Mouse (Mus musculus): Measurements from ENCODE around the gene Wfdc2. TPM values are rescaled to one million over a fixed set of nuclear protein-coding genes. Genes with fewer than 3 reads are reported as not detected.

Gene Wfdc2
- 1 to 10 TPM in 1 of 2 experiments, not detected in 1; 3.3 TPM for polyA plus RNA-seq (2017; shearing (Covaris generic))

DNA sequence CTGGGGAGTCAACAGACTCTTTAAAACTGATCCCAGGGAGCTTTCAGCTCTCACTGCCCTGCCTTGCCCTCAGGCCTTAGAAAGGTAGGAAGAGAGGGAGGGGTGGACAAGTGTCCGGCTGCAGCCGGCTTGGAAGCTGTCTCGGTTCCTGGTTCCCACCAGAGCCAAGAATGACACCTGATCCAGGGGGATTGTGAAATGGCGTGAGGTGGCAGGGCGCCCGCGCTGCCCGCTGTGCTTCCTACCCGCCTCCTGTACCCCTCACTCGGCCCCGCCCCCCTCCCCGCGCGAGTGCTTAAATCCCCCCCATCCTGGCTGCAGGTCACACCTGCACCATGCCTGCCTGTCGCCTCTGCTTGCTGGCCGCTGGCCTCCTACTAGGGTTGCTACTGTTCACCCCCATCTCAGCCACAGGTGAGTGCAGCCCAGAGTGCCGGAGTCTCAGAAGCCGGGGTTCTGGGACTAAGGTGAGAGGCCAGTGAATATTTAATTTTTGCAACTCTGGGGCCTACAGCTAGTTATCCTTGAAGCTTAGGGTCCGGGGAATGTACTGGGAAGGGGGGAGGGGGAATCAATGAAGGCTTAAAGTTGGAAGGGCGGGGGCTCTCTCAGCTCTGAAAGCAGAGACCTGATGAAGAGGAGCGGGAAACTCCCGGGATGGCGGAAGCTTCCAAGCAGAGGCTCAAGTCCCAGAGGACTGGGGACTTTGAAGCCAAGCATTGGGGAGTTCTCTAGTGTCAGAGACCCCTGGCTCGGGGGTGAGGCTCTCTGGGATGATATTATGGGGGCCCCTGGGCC is at the start of gene Wfdc2:
Wfdc2 (plus strand) TSS at position 23 of the 798 bp plus-strand sequence.

GRCm38 (mm10) chr2:164573359-164573758 is 11.1 kb downstream of the Wfdc2 start, which contains the start of gene Spint3:
TSS of gene Spint3 (minus strand) at chr2:164573459.

DNA sequence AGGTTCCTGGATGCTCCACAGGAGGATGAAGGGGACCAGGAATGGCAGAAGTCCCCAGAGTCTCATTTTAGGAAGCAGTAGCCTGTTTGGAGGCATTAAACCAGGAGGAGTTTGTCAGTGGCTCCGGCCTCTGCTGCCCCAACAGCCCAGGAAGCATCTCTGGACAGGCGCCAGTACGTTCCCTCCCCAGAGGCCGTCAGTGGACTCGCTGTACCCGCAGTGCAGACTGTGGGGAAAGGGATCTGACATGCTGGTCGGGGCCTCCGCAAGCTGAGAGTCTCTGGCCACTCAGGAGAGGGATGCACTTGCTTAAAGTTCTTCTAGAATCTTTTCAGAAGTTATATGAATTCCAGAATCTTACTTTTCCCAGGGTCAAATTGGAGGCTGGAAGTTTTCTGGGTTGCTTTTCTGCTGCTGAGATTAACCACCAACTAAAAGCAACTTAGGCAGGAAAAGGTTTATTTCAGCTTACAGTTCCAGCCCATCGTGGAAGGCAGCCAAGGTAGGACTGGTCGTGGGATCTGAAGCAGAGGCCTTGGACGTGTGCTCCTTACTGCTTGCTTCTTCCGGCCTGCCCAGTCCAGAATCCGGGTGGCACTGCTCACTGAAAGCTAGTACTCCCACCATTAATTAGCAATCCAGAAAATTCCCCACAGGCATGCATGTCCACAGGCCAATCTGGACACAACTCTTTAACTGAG is 23.0 kb downstream of the Wfdc2 start, which contains the start of gene Wfdc6a:
Wfdc6a (minus strand) TSS at position 423 of the 701 bp plus-strand sequence.

DNA sequence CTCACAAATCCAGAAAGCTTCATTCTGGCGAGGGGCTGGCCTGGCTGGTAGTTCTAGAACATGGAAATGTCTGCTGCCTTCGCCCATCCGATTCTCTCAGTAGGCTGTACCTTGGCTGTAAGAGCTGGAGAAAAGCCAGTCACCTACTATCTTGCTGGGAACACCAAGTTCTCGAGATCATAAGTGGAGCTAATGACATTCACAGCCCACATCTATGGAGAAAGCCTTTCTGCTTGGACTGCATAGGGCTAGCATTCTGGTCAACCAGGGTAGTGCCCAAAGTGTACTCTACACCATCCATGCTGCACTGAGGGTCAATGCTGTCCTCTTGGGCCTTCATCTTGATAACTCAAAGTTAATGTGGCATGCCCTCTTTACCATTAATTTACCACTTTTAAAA is 31.3 kb downstream of the Wfdc2 start, which contains the start of gene Eppin:
Eppin (minus strand) TSS at position 101 of the 400 bp plus-strand sequence.

GRCm38 (mm10) chr2:164613471-164613870 is 51.3 kb downstream of the Wfdc2 start, which contains the start of the genes Wfdc6b and Wfdc8:
TSS of gene Wfdc6b (plus strand) at chr2:164613522.
TSS of gene Wfdc8 (minus strand) at chr2:164613626.

Other genes starting within 250 kb of the Wfdc2 start
- gene Svs6, start 245.7 kb upstream of the Wfdc2 start, polyA plus RNA-seq (2017; shearing (Covaris generic)): not detected
- gene Svs5, start 229.7 kb upstream of the Wfdc2 start, polyA plus RNA-seq (2017; shearing (Covaris generic)): under 1 TPM in 1 of 2 experiments, not detected in 1; 0.56 TPM
- 10 to 100 TPM in 1 of 2 experiments, 1 to 10 TPM in 1; 1.5 to 18.8 TPM for gene Slpi, start 173.3 kb upstream of the Wfdc2 start, polyA plus RNA-seq (2017; shearing (Covaris generic))
- under 1 TPM in 1 of 2 experiments, not detected in 1; 0.66 TPM for gene Rbpjl, start 159.3 kb upstream of the Wfdc2 start, polyA plus RNA-seq (2017; shearing (Covaris generic))
- gene Matn4, start 157.3 kb upstream of the Wfdc2 start, polyA plus RNA-seq (2017; shearing (Covaris generic)): under 1 TPM; 0.11 to 0.73 TPM
- 10 to 100 TPM in 1 of 2 experiments, 1 to 10 TPM in 1; 2.2 to 24.3 TPM for gene Sdc4, start 118.5 kb upstream of the Wfdc2 start, polyA plus RNA-seq (2017; shearing (Covaris generic))
- gene Sys1, start 105.4 kb upstream of the Wfdc2 start, polyA plus RNA-seq (2017; shearing (Covaris generic)): 10 to 100 TPM; 81.2 to 96.0 TPM
- 10 to 100 TPM; 19.7 to 21.3 TPM for gene Gm20458, start 101.4 kb upstream of the Wfdc2 start, polyA plus RNA-seq (2017; shearing (Covaris generic))
- gene Trp53tg5, start 88.7 kb upstream of the Wfdc2 start, polyA plus RNA-seq (2017; shearing (Covaris generic)): under 1 TPM; 0.41 to 0.62 TPM
- 1 to 10 TPM; 6.3 to 6.8 TPM for gene Dbndd2, start 76.3 kb upstream of the Wfdc2 start, polyA plus RNA-seq (2017; shearing (Covaris generic))
- gene Pigt, start 64.9 kb upstream of the Wfdc2 start, polyA plus RNA-seq (2017; shearing (Covaris generic)): 10 to 100 TPM; 27.1 to 28.8 TPM
- not detected for gene Spint3, start 11.0 kb downstream of the Wfdc2 start, polyA plus RNA-seq (2017; shearing (Covaris generic))
- gene Wfdc6a, start 23.0 kb downstream of the Wfdc2 start, polyA plus RNA-seq (2017; shearing (Covaris generic)): not detected
- not detected for gene Eppin, start 31.2 kb downstream of the Wfdc2 start, polyA plus RNA-seq (2017; shearing (Covaris generic))
- gene Wfdc6b, start 51.1 kb downstream of the Wfdc2 start, polyA plus RNA-seq (2017; shearing (Covaris generic)): 1 to 10 TPM in 1 of 2 experiments, not detected in 1; 3.0 TPM
- gene Wfdc8, start 51.2 kb downstream of the Wfdc2 start, polyA plus RNA-seq (2017; shearing (Covaris generic)): 1 to 10 TPM in 1 of 2 experiments, not detected in 1; 1.6 TPM
- not detected for gene Wfdc16, start 76.4 kb downstream of the Wfdc2 start, polyA plus RNA-seq (2017; shearing (Covaris generic))
- gene Wfdc10, start 93.6 kb downstream of the Wfdc2 start, polyA plus RNA-seq (2017; shearing (Covaris generic)): under 1 TPM in 1 of 2 experiments, not detected in 1; 0.88 TPM
- 1 to 10 TPM in 1 of 2 experiments, under 1 TPM in 1; 0.51 to 1.6 TPM for gene Wfdc9, start 94.2 kb downstream of the Wfdc2 start, polyA plus RNA-seq (2017; shearing (Covaris generic))
- gene Wfdc11, start 111.7 kb downstream of the Wfdc2 start, polyA plus RNA-seq (2017; shearing (Covaris generic)): not detected
- gene Wfdc13, start 122.7 kb downstream of the Wfdc2 start, polyA plus RNA-seq (2017; shearing (Covaris generic)): not detected
- gene Spint4, start 136.1 kb downstream of the Wfdc2 start, polyA plus RNA-seq (2017; shearing (Covaris generic)): not detected
- not detected for gene Spint5, start 152.9 kb downstream of the Wfdc2 start, polyA plus RNA-seq (2017; shearing (Covaris generic))
- gene Wfdc3, start 183.5 kb downstream of the Wfdc2 start, polyA plus RNA-seq (2017; shearing (Covaris generic)): 1 to 10 TPM in 1 of 2 experiments, under 1 TPM in 1; 0.20 to 2.9 TPM
- gene Dnttip1, start 183.6 kb downstream of the Wfdc2 start, polyA plus RNA-seq (2017; shearing (Covaris generic)): 10 to 100 TPM; 61.3 to 61.5 TPM
- gene Ube2c, start 207.5 kb downstream of the Wfdc2 start, polyA plus RNA-seq (2017; shearing (Covaris generic)): 1 to 10 TPM; 1.7 to 2.9 TPM
- gene Tnnc2, start 217.6 kb downstream of the Wfdc2 start, polyA plus RNA-seq (2017; shearing (Covaris generic)): not detected
- 1 to 10 TPM; 8.2 to 9.8 TPM for gene Snx21, start 223.4 kb downstream of the Wfdc2 start, polyA plus RNA-seq (2017; shearing (Covaris generic))
- gene Acot8, start 242.5 kb downstream of the Wfdc2 start, polyA plus RNA-seq (2017; shearing (Covaris generic)): 10 to 100 TPM; 29.7 to 34.5 TPM
- gene Zswim3, start 242.7 kb downstream of the Wfdc2 start, polyA plus RNA-seq (2017; shearing (Covaris generic)): 10 to 100 TPM in 1 of 2 experiments, 1 to 10 TPM in 1; 8.2 to 11.0 TPM